Mouse (Mus musculus): ENCODE data around the gene Tent5c.

GRCm38 (mm10) chr3:100421354-100421753 is 67.8 kb downstream of the Tent5c start:
- TF ChIP-seq EP300 (IDR thresholded peaks at IDR 0.05) (no peak), CTCF (IDR thresholded peaks at IDR 0.05) (no peak)
